Mouse (Mus musculus): Measurements from ENCODE around the gene Cinp.

Gene Cinp

GRCm38 (mm10) chr12:110889036-110890020 is at the start of gene Cinp, which contains the start of gene Tecpr2:
TSS of gene Cinp (minus strand) at chr12:110889145.
TSS of gene Tecpr2 (plus strand) at chr12:110889264.
- in situ Hi-C loops (cut with MboI, MseI): loop anchor here in 1 of 2 experiments (25.0 kb wide), 1 partner anchor 1773 kb away; the partner anchor contains the start of gene Akt1

- in situ Hi-C loops (cut with MboI, MseI): loop anchor here (5.0 kb wide), 2 partner anchors 50 to 55 kb away; no protein-coding TSS in a partner anchor
Measured at GRCm38 (mm10) chr12:110937496-110937895, 48.6 kb upstream of the Cinp start.

- in situ Hi-C loops (cut with MboI, MseI): loop anchor here (5.0 kb wide), 2 partner anchors 51 to 56 kb away; no protein-coding TSS in a partner anchor
Measured at GRCm38 (mm10) chr12:110935983-110936620, 47.2 kb upstream of the Cinp start.

- in situ Hi-C loops (cut with MboI, MseI): no loop called here
Measured at GRCm38 (mm10) chr12:110932820-110933219, 43.9 kb upstream of the Cinp start.

GRCm38 (mm10) chr12:110921572-110921971 is 32.6 kb upstream of the Cinp start:
- in situ Hi-C loops (cut with MboI, MseI): no loop called here

GRCm38 (mm10) chr12:110920254-110920653 is 31.3 kb upstream of the Cinp start:
- in situ Hi-C loops (cut with MboI, MseI): no loop called here

GRCm38 (mm10) chr12:110915761-110916160 is 26.8 kb upstream of the Cinp start:
- in situ Hi-C loops (cut with MboI, MseI): loop anchor here in 1 of 2 experiments (10.0 kb wide), 1 partner anchor 1409 kb away; no protein-coding TSS in a partner anchor

GRCm38 (mm10) chr12:110909962-110910361 is 21.0 kb upstream of the Cinp start:
- in situ Hi-C loops (cut with MboI, MseI): loop anchor here in 1 of 2 experiments (10.0 kb wide), 1 partner anchor 1415 kb away; no protein-coding TSS in a partner anchor

GRCm38 (mm10) chr12:110907845-110908244 is 18.9 kb upstream of the Cinp start:
- in situ Hi-C loops (cut with MboI, MseI): no loop called here

- in situ Hi-C loops (cut with MboI, MseI): no loop called here
Measured at GRCm38 (mm10) chr12:110903536-110903935, 14.6 kb upstream of the Cinp start.

- in situ Hi-C loops (cut with MboI, MseI): no loop called here
Measured at GRCm38 (mm10) chr12:110902106-110902505, 13.2 kb upstream of the Cinp start.

- in situ Hi-C loops (cut with MboI, MseI): loop anchor here in 1 of 2 experiments (25.0 kb wide), 1 partner anchor 1770 kb away; the partner anchor contains the start of gene Akt1
Measured at GRCm38 (mm10) chr12:110891887-110892286, 2.9 kb upstream of the Cinp start.

- in situ Hi-C loops (cut with MboI, MseI): loop anchor here in 1 of 2 experiments (25.0 kb wide), 1 partner anchor 1774 kb away; the partner anchor contains the start of gene Akt1
Measured at GRCm38 (mm10) chr12:110888606-110889005, 339 bp downstream of the Cinp start.

- in situ Hi-C loops (cut with MboI, MseI): loop anchor here in 1 of 2 experiments (25.0 kb wide), 1 partner anchor 1774 kb away; the partner anchor contains the start of gene Akt1
Measured at GRCm38 (mm10) chr12:110888106-110888505, 839 bp downstream of the Cinp start.

- in situ Hi-C loops (cut with MboI, MseI): loop anchor here in 1 of 2 experiments (25.0 kb wide), 1 partner anchor 1777 kb away; the partner anchor contains the start of gene Akt1
Measured at GRCm38 (mm10) chr12:110885251-110885650, 3.7 kb downstream of the Cinp start.

- in situ Hi-C loops (cut with MboI, MseI): loop anchor here in 1 of 2 experiments (25.0 kb wide), 1 partner anchor 1780 kb away; the partner anchor contains the start of gene Akt1
Measured at GRCm38 (mm10) chr12:110882291-110882690, 6.7 kb downstream of the Cinp start.

- in situ Hi-C loops (cut with MboI, MseI): loop anchor here in 1 of 2 experiments (25.0 kb wide), 1 partner anchor 1787 kb away; the partner anchor contains the start of gene Akt1
Measured at GRCm38 (mm10) chr12:110875351-110875750, 13.6 kb downstream of the Cinp start.

- in situ Hi-C loops (cut with MboI, MseI): no loop called here
Measured at GRCm38 (mm10) chr12:110871247-110871646, 17.7 kb downstream of the Cinp start.

- in situ Hi-C loops (cut with MboI, MseI): no loop called here
Measured at GRCm38 (mm10) chr12:110870107-110870506, 18.8 kb downstream of the Cinp start.

GRCm38 (mm10) chr12:110865989-110866388 is 23.0 kb downstream of the Cinp start:
- in situ Hi-C loops (cut with MboI, MseI): no loop called here

- in situ Hi-C loops (cut with MboI, MseI): no loop called here
Measured at GRCm38 (mm10) chr12:110865571-110865970, 23.4 kb downstream of the Cinp start.
